Mouse (Mus musculus) embryonic fibroblast, embryonic 13.5 days (primary cell): ENCODE results near the gene Il2rb.

Source experiments
- CTCF ChIP-seq: IDR thresholded peaks from 2 replicates; pipeline ENCODE4 v1.5.1; 2011; ENCODE audit warnings: mild to moderate bottlenecking, control low read depth, low read length, moderate library complexity, borderline replicate concordance; ENCODE audit not compliant: insufficient read depth
- POLR2A ChIP-seq: IDR thresholded peaks from 2 replicates; pipeline ENCODE4 v1.6.1; 2011; ENCODE audit warnings: low read depth, mild to moderate bottlenecking, control low read depth, low read length, moderate library complexity

GRCm38 (mm10) chr15:78544561-78545001, 49.5 kb upstream of the Il2rb start, which contains the start of gene Sstr3:
- TF ChIP-seq POLR2A: no peak
- no peak for TF ChIP-seq CTCF
